Mouse (Mus musculus): ENCODE results near the gene A830031A19Rik.

Gene A830031A19Rik

DNA sequence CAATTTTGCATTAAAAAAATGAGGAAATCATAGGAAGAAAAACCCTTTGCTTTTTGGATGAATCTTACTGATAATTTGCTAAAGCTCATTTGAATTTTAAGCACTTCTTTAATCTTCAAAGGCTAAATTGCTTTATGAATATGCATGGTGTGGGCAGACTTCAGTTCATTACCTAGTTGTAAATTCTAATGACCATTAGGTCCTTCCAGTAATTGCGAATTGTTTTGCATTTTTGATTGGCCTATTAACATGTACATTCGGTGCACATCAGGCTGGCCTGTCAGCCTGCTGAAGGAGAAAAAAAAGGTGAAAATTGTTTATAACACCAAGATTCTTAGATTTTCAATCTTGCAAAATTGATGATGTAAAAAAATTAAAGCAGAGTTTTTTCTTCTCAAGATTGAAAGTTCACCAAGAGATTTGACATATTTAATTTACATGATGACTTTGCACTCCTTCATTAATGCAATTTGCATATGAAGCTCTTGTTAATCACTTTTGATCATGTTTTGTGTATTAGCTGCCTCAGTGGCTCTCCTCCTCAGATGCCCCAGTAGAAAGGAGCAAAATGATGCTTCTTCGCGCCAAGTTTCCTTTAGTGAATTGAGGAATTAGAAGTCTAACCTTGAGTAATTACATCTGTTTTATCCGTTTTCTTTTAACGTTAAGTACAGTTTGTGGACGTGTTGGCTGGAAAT lies 21.0 kb upstream of the A830031A19Rik start:
- DNase-seq (ENCODE audit: low spot score in 2 of 2), result no peak

DNA sequence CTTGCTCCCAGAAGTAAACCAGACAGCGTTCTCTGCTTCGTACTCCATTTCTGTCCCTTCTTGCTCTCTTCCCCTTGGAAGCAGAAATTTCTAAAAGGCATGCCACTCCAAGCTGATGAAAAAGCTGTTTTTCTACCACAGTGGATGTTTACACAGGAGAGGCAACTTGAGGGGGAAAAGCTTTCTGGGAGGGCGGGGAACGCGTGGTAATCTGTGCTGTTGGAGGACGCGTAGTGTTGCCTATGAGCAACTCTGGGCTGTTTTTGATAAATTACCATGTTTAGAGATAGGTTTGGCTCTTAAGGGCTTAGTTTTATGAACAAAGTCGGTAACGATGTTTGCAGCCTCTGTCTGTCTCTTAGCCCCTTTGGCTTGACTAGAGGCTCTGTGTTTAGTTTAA lies 20.4 kb upstream of the A830031A19Rik start:
- DNase-seq (ENCODE audit: low spot score in 2 of 2), result no peak

DNA sequence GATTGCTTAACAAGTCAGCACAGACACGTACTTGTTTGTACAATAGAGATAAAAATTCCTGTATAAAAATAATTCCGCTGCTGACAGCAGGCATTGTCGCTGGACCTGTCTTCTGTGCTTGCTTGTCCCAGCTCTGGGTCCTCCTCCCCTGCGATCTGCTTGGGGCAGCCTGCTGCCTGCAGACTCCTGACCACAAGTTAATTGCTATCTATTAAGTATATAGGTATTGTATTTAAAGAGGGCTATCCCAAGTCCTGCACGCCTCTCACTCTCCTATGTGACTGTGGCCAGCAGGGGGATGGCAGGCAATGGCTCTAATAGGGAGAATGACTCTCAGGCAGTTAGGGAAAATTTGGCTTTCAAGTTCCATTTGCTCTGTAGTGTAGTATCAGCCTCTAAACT lies 19.2 kb upstream of the A830031A19Rik start:
- DNase-seq (ENCODE audit: low spot score in 2 of 2), result no peak

DNA sequence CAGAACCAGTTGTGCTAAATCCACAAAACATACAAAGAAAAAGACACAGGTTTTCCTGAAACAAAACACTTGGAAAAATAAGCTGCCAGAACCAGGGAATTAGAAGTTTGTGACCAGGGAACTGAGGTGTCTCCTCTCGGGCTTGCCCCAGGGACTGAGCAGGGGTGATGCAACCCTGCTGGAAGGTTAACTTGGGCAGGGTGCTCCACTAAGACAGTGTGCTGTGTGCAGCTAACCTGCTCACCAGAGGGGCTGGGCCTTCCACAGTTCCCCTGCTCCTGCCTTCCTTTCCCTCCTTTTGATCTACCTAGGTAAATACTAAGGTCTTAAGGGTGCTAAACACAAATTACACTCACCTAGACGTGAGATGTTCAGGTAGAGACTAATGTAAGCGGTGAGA lies 17.8 kb upstream of the A830031A19Rik start:
- no peak for DNase-seq (ENCODE audit: low spot score in 2 of 2)

DNA sequence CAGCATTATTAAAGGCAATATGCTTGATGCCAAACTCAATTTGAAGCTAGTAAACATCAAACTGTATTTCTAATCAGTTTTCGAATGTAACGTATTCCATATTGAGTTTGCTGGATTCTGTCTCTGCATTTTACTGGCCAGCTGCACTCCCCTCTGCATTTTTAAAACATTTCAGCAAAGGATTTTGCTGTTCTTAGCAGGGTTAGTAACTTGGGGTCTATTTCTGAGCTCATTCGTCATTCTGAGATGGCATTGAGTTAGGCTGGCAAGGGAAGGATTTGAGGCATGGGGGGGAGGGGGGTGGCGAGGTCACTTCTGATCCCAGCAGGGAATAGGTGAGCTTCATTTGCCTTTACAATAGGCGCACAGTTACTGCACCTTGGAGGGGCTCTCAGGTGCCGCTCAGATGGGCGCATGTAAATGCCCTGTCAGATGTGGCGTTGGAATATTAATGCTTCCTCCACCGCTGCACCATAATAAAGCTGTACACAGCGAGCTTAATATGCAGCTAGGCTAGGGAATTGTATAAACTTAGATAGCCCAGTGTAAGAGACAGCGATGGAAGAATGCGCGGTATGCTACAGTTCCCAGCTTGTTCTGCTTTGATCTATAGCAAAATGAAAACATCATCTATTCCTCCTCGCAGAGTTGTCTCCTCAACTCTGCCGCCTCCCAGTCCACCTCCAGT lies 16.7 kb upstream of the A830031A19Rik start:
- DNase-seq (ENCODE audit: low spot score in 2 of 2), result no peak

DNA sequence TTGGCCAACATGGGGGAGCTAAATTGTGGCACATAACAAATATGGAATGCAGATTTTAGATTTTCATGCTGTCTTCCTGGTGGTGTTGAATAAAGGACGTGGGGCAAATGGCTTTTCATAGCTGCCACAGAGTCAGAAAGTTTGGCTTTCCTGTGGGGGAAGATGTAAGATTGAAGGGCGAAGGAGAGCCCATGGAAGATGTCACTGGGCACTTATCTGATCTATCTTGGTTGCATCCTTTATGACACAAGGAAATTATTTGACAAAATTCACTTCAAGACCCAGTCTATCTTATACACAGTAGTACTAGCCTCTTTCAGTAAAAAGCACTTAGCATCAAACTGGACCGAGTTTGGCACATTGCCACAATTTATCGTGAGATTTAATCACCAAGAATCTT lies 15.6 kb upstream of the A830031A19Rik start:
- DNase-seq (ENCODE audit: low spot score in 2 of 2), result no peak

DNA sequence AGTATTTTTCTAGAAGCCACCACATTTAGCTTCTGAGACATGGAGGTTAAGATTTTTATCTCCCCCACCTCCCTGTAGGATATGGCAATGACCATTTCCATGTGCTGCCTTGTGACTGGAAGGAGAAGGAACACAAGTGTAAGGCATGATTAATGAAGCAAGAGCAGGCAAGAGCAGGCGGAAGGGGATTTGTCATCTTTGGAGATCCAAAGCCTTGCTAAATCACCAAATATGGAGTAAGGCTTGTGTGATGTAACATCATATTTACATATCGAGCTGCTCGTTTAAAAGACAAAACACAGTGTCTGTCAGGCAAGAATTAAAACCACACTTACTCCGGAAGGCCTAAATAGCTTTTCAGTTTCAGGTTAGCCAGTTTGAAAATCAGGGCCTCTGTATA lies 12.2 kb upstream of the A830031A19Rik start:
- DNase-seq (ENCODE audit: low spot score in 2 of 2), result no peak

DNA sequence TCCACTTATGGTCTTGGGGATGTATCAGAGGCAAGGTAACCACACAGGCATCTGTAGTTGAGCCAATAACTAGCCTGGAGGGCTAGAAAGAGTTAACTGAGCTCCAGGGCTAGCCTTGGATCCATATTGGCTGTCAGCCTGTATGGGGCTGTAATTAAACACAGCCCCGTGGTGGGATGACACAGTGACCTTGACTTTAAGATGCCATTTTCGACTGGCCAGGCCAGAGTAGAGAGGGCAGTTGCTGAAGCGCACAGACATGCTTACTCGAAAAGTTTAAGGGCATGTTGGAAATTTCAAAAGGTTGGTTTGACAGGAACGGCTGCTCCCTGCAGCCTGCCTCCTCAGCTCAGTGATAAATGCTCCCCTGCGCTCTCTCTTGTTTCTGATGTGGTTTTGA lies 11.1 kb upstream of the A830031A19Rik start:
- DNase-seq (ENCODE audit: low spot score in 2 of 2), result no peak

DNA sequence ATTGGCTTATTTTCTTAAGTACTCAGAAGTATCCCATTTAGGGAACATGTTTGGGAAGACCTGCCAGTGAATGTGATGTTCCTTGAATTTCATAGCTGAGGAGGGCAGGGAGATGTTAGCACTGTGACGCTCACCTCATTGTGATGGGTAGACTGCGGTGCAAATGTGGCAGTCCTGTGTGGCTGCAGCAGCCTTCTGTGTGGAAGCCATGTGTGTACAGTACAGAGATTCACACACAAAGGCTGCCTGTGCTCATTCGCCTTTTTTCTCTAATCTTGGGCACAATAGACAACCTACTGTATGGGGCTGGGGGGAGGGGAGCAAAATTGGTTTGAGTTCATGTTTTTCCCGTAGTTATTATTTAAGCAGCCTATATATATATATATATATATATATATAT lies 9.7 kb upstream of the A830031A19Rik start:
- DNase-seq (ENCODE audit: low spot score in 2 of 2), result no peak

DNA sequence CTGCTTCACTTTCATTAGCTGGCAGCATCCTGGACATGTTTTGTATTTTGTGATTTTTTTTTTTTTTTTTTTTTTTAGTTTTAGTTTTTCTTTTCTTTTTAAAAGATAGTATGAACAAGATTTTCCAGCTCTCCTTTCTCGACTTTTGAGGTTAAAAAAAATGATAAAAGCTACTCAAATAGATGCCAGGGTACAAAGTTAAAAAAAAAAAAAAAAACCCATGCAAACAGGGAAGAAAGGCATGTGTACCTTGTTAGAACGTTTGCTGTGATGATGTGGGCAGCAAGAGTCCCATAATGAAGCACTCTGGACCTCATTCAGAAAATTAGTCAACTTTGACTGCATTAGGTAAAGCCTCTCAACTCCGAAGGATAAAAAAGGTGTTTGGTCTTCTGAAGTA lies 9.2 kb upstream of the A830031A19Rik start:
- no peak for DNase-seq (ENCODE audit: low spot score in 2 of 2)

DNA sequence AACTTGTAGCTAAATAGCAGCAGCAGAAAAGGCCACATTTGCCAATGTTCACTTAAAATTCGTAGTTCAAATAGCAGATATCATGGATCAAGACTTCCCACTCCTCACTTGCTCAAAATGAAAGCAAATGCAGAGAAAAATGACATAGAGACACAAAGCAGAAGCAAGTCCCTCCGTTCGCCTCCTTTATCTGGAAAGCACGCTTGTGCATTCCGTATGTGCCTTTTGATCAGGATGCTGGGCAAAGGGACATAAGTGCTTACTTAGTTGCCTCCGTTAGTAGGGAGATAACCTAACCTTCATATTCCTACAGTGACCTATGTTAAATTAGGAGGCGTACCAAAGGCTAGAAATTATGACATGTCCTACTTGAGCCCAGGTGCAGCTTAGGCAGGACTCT lies 8.6 kb upstream of the A830031A19Rik start:
- DNase-seq (ENCODE audit: low spot score in 2 of 2), result no peak

DNA sequence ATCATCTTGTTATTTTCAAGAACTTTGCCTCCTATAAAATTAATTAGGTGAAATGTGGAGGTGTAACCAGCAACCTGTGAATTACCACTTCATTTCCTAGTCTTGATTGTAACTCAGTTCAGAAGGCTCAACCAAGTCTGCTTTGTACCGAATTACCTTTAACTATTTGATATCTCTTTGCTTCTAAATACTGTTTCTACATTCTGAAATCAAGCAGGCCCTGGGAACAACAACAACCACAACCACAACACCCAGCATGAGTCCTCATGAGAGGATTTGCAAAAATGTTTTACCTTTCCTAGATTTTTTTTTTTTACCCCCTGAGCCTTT lies 8.2 kb upstream of the A830031A19Rik start:
- no peak for DNase-seq (ENCODE audit: low spot score in 2 of 2)

DNA sequence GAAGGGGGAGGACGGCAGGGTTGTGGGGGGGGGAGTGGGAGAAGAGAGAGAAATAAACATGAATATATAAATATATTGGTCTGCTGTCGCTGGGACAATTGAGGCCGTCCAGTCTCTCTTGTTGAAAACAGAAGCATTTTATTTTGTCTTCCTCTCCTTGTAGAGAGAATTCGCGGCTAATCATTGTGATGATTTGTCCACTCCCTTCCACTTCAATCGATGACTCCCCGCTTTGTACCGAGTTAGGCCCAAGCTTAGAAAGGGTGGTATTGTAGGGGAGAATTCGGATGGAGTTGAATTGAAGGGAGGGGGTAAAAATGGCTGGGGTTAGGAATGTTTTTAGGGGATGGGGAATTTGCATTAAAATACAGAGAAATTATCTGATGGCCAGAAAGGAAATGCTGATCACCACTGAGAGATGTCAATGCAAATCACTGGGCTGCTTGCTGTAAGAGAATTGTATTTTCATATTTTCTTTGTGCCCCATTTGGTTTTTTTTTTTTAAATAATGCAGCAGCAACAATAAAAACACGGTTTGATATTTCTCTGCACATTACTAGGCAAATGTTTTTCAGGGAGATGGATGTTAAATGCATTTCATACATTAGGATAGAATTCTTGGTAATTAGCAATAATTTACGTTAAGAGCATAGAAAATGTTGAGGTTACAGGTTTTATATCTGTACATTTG lies 7.7 kb upstream of the A830031A19Rik start:
- no peak for DNase-seq (ENCODE audit: low spot score in 2 of 2)

DNA sequence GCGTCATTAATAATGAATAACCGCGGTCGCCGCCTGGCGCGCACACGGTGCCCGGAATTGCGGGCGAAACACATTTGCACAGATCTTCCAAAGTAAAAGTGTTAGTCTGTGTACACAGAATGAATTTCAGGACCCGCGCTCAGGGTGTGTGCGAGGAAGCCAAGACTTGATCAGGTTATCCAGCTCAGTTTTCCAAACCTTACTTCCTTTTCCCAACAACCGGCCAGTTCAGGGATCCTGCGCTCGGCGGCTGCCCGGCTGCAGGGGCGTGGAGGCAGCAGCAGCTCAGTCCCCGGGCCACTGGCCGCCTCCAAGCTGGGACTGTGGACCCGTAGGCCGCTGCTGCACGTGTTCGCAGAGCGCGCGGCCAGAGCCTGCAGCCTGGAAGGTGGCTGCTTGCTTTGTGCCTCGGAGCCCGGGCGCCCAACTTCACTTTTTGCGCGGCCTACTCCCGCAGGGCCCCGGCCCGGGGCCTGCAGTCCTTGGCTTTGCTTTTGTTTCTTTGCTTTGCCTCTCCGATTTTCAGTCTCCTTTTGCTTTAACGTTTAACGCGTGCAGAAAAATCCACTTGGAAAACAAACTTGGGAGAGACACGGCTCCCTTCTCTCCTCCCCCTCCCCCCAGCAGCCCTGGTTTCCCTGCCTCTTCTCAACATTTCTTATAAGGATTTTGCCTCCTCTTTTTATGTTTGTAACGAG lies 7.0 kb upstream of the A830031A19Rik start:
- no peak for DNase-seq (ENCODE audit: low spot score in 2 of 2)

DNA sequence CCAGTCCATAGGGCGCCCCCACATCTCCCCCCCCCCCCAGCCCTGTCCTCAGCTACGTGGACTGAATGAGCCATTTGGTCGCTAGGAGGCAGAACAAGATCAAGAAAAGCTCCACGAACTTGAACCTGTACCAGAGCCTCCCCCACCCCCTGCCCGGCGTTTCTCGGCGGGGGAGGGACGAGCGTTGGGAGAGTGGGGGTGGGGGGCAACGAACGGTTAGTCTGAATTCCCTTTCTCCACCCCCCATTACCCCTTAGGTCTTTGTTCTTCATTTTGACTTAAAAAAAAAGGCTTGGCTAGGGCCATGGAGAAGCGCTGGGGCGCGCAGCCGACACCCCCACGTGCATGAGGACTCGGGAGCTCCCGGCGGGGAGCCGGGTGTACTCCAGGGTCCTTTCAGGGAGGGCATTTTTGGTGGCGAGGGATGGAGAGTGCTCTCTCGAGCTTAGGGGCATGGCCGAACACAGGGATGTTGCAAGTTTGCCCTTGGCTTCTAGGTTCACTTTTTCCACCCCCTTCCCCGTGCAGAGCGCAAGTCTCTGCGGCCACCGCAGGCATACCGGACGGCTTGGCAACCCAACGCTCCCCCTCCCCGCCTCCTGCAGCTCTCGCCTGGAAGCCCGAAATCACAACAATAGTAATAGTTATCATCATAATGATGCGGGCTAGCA lies 6.3 kb upstream of the A830031A19Rik start:
- no peak for DNase-seq (ENCODE audit: low spot score in 2 of 2)

DNA sequence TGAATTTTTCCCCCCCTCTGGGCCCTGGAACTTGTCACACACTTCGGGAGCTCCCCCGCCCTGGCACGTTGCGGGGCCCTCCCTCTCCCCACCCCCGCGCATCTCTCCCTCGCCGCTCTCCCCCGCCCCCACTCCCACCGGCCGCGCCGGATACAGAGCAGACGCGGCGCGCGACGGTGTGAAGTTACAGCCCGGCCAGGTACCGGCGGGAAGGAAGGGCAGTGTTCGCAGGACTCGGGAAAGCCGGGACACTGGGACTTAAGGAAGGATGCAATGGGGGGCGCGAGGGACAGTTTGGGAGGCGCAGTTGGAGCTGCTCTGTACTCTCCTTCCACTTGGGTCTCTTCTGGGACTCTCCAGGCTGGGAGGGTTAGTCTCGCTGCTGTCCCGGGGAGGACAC lies 5.7 kb upstream of the A830031A19Rik start:
- DNase-seq (ENCODE audit: low spot score in 2 of 2), result no peak

DNA sequence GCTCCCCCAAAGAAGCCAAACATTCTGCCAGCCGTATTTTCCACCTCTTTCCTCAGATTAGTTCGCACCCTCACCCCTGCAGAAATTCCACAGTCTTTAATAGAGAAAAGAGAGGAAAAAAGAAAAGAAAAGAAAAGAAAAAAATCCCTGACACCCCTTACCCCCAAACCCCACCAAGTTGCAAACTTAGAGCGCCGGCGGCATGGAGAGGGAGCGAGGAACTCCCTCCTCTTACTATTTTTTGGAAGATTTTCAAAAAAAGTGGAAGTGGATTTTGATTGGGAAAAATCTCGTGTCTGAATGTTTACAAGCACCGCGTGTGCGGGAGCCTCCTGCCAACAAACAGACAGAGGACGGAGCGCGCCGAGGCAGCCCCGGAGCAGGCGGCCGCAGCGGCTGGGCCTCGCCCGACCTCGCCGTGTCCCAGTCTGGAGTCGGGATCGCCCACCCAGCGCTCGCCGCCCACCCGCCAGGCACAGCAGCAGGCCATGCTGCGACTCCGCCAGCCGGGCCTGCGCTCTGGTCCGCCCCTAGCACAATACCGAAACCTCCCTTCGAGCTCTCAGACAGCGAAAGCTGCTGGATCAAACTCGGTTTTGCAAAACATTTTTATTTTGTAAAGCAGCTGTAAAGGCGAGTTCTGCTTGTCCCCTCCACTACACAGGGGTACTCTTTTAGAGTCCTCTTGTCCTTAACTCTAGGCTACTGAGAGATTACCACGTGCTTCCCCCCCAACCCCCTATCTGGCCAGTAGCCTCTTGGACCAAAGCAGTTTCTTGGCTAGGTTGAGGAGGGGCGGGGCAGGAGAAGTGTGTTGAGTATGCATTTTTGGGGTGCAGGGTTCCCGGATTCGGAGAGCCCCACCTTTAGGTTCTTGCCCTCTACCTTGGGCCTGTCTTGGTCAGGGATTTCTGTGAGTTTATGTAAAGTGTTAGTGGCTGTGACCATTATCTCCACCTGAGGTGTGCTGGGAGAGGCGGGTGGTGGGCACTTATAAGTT lies 4.8 kb upstream of the A830031A19Rik start:
- DNase-seq (ENCODE audit: low spot score in 2 of 2), result no peak

DNA sequence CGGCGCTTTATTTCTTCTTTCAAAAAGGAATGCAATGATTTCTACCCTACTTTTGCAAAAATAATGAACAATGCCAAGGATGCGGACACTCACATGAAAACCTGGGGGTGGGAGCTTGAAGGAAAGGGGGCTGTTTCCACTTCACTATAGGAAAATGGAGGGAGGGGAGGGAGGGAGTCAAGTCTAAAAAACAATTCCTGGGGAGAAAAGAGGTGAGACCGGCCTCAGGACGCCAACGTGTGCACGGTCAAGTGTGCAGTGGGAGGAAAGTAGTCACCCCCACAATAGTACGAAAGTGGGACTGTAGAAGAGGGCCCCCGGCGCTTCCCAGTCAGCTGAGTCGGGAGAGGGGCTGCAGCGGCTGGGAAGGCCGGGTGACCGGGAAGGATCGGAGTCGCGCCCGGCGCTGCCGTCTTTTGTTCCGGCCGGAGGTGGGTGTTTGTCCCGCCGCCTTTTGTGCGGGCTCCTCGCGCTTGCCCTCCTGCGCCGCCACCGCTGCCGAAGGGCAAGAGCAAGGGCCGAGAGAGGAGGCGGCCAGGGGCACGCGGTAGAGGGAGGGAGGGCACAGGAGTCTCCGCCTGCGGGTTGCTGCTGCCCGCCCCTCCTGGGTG lies 4.0 kb upstream of the A830031A19Rik start:
- DNase-seq (ENCODE audit: low spot score in 2 of 2), result no peak

DNA sequence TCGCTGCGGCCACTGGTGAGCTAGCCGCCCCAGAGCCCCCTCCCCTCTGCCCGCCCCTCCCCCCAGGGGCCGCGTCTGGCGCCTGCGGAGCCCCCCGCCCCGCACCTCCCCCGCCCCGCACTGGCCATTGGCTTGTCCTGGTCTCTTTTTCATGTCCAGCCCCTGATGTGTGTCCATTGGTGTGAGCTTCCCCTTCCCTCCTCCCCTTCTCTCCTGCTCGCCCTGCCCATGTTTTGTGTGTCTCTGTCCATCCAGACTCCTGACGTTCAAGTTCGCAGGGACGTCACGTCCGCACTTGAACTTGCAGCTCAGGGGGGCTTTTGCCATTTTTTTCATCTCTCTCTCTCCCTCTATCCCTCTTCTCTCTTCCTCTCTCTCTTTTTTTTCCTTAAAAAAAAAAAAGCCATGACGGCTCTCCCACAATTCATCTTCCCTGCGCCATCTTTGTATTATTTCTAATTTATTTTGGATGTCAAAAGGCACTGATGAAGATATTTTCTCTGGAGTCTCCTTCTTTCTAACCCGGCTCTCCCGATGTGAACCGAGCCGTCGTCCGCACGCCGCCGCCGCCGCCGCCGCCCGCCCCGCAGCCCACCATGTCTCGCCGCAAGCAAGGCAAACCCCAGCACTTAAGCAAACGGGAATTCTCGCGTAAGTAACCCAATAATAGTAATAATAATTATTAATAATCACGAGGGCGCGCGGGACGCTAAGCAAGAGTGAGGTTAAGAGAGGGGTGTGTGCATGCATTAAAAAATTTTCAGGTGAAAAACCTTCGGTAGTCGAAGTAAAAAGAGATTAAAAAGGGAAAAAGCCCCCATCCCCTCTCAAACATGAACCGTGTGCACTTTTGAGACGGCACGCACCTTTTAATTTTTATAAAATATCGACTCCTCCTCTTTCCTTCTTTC lies 3.2 kb upstream of the A830031A19Rik start, which contains the start of gene Bcl11a:
Gene Bcl11a, plus strand, starts transcription at position 262 of the 911 bp plus-strand sequence.
- no peak for DNase-seq (ENCODE audit: low spot score in 2 of 2)
